Mouse (Mus musculus) left cerebral cortex, adult 11 months (tissue): ENCODE measurements around the gene Nsd1.

Experiments
- DNase-seq: peaks from one replicate; pipeline ENCODE4 v3.0.0; 2022; ENCODE audit warnings: low spot score

The Nsd1 gene

GRCm38 (mm10) chr13:55258651-55259050 lies 49.1 kb downstream of the Nsd1 start:
- DNase-seq, result no peak

- no peak for DNase-seq
These were observed 51.9 kb downstream of the Nsd1 start for GRCm38 (mm10) chr13:55261521-55261920.

GRCm38 (mm10) chr13:55262096-55262495 lies 52.5 kb downstream of the Nsd1 start:
- no peak for DNase-seq

- no peak for DNase-seq
These were observed 67.6 kb downstream of the Nsd1 start for GRCm38 (mm10) chr13:55277203-55277602.

- DNase-seq, result no peak
These were observed 68.1 kb downstream of the Nsd1 start for GRCm38 (mm10) chr13:55277646-55278045.

- DNase-seq, result no peak
These were observed 79.3 kb downstream of the Nsd1 start for GRCm38 (mm10) chr13:55288854-55289253.

GRCm38 (mm10) chr13:55296760-55297159 lies 87.2 kb downstream of the Nsd1 start:
- DNase-seq, result no peak

GRCm38 (mm10) chr13:55300913-55301312 lies 91.3 kb downstream of the Nsd1 start:
- DNase-seq, result no peak

GRCm38 (mm10) chr13:55312028-55312630 lies 102.5 kb downstream of the Nsd1 start:
- no peak for DNase-seq

- no peak for DNase-seq
These were observed 103.5 kb downstream of the Nsd1 start for GRCm38 (mm10) chr13:55313051-55313450.

GRCm38 (mm10) chr13:55314891-55315412 lies 105.4 kb downstream of the Nsd1 start:
- no peak for DNase-seq

GRCm38 (mm10) chr13:55318351-55318750 lies 108.8 kb downstream of the Nsd1 start:
- no peak for DNase-seq

GRCm38 (mm10) chr13:55319931-55320533 lies 110.5 kb downstream of the Nsd1 start, which contains the start of gene Prelid1:
TSS of gene Prelid1 (plus strand) at chr13:55320500.
- no peak for DNase-seq

GRCm38 (mm10) chr13:55321434-55322129 lies 112.0 kb downstream of the Nsd1 start, which contains the start of gene Rab24:
TSS of gene Rab24 (minus strand) at chr13:55321946.
- DNase-seq, result peak; percentile 77

- no peak for DNase-seq
These were observed 112.7 kb downstream of the Nsd1 start for GRCm38 (mm10) chr13:55322130-55322825.

GRCm38 (mm10) chr13:55325596-55325995 lies 116.0 kb downstream of the Nsd1 start:
- no peak for DNase-seq

- no peak for DNase-seq
These were observed 117.6 kb downstream of the Nsd1 start for GRCm38 (mm10) chr13:55327169-55327568.

GRCm38 (mm10) chr13:55327633-55328032 lies 118.1 kb downstream of the Nsd1 start:
- DNase-seq, result peak; percentile 93

GRCm38 (mm10) chr13:55328171-55328570 lies 118.6 kb downstream of the Nsd1 start:
- no peak for DNase-seq

GRCm38 (mm10) chr13:55328641-55329040 lies 119.1 kb downstream of the Nsd1 start:
- DNase-seq, result no peak

GRCm38 (mm10) chr13:55329109-55329682 lies 119.6 kb downstream of the Nsd1 start:
- no peak for DNase-seq
